Mouse (Mus musculus) myocyte (in vitro differentiated cells): Measurements from ENCODE around the gene Tbxas1. TPM values are rescaled to one million over a fixed set of nuclear protein-coding genes. Genes with fewer than 3 reads are reported as not detected.

Experiments
- H3K27me3 ChIP-seq: one replicate; pipeline ENCODE4 v1.6.1; 2011; ENCODE audit not compliant: control insufficient read depth, insufficient read depth, insufficient read length
- H3K36me3 ChIP-seq: one replicate; pipeline ENCODE4 v1.6.1; 2011; ENCODE audit not compliant: control insufficient read depth, insufficient read depth
- H3K4me2 ChIP-seq: one replicate; pipeline ENCODE4 v1.6.1; 2011; ENCODE audit warnings: low read depth, control low read depth
- H3K4me3 ChIP-seq: one replicate; pipeline ENCODE4 v1.5.1; 2011; ENCODE audit warnings: mild to moderate bottlenecking, control low read depth, moderate library complexity
- H3K79me2 ChIP-seq: one replicate; pipeline ENCODE4 v1.6.1; 2011; ENCODE audit not compliant: control insufficient read depth, insufficient read depth
- H3ac ChIP-seq: one replicate; pipeline ENCODE4 v1.6.1; 2011; ENCODE audit not compliant: control insufficient read depth, insufficient read length
- CEBPB ChIP-seq: IDR thresholded peaks from 2 replicates; pipeline ENCODE4 v1.6.1; 2011; ENCODE audit warnings: mild to moderate bottlenecking, moderate library complexity; ENCODE audit not compliant: poor library complexity, insufficient read depth, severe bottlenecking
- E2F4 ChIP-seq: IDR thresholded peaks from one replicate; pipeline ENCODE4 v1.6.1; 2011; ENCODE audit warnings: mild to moderate bottlenecking, control low read depth, moderate library complexity; ENCODE audit not compliant: insufficient read depth
- MAX ChIP-seq: IDR thresholded peaks from one replicate; pipeline ENCODE4 v1.6.1; 2011; ENCODE audit warnings: low read depth, mild to moderate bottlenecking, control low read depth
- MYOD1 ChIP-seq, 3 experiments: IDR thresholded peaks; one replicate each; pipeline ENCODE4 v1.6.1; 2011; ENCODE audit warnings: control low read depth in 2 of 3, low read depth in 2 of 3, mild to moderate bottlenecking in 2 of 3, moderate library complexity in 1 of 3; ENCODE audit not compliant: insufficient read length in 2 of 3, control insufficient read depth in 1 of 3
- MYOG ChIP-seq, 3 experiments: IDR thresholded peaks; one replicate each; pipeline ENCODE4 v1.6.1; 2011; ENCODE audit warnings: control low read depth in 2 of 3, low read depth in 2 of 3, mild to moderate bottlenecking in 2 of 3; ENCODE audit not compliant: insufficient read length in 2 of 3, control insufficient read depth in 1 of 3, insufficient read depth in 1 of 3
- POLR2A ChIP-seq: IDR thresholded peaks from one replicate; pipeline ENCODE4 v1.6.1; 2011; ENCODE audit warnings: low read depth, mild to moderate bottlenecking, control low read depth, moderate library complexity; ENCODE audit not compliant: insufficient read length
- POLR2AphosphoS2 ChIP-seq: IDR thresholded peaks from one replicate; pipeline ENCODE4 v1.6.1; 2011; ENCODE audit warnings: low read depth, control low read depth; ENCODE audit not compliant: insufficient read length
- REST ChIP-seq: IDR thresholded peaks from one replicate; pipeline ENCODE4 v1.6.1; 2011; ENCODE audit warnings: mild to moderate bottlenecking, control low read depth, moderate library complexity; ENCODE audit not compliant: insufficient read depth, insufficient read length
- SRF ChIP-seq: IDR thresholded peaks from one replicate; pipeline ENCODE4 v1.6.1; 2011; ENCODE audit warnings: low read depth; ENCODE audit not compliant: control insufficient read depth, insufficient read length
- TCF12 ChIP-seq: IDR thresholded peaks from one replicate; pipeline ENCODE4 v1.6.1; 2011; ENCODE audit warnings: mild to moderate bottlenecking, control low read depth; ENCODE audit not compliant: poor library complexity, insufficient read depth, severe bottlenecking
- TCF3 ChIP-seq: IDR thresholded peaks from one replicate; pipeline ENCODE4 v1.6.1; 2011; ENCODE audit warnings: low read depth, control low read depth; ENCODE audit not compliant: insufficient read length
- USF1 ChIP-seq: IDR thresholded peaks from one replicate; pipeline ENCODE4 v1.6.1; 2011; ENCODE audit warnings: low read depth, mild to moderate bottlenecking, control low read depth, moderate library complexity
- polyA plus RNA-seq: library from polyadenylated mRNA; unstranded; fragments of >200 nt; fragmentation: generic; extraction: Trizol; gene quantifications from one replicate; pipeline ENCODE4 v1.2.1, GENCODE M21; 2012; ENCODE audit warnings: missing spikeins

The Tbxas1 gene
- polyA plus RNA-seq, 1 experiment: not detected

- no peaks in the 10 kb centered on the region for H3K79me2 ChIP-seq
- H3ac ChIP-seq: no peak overlapping the region
- no peak overlapping the region for H3K4me3 ChIP-seq
- H3K36me3 ChIP-seq: no peaks in the 10 kb centered on the region
- no peak overlapping the region for H3K4me2 ChIP-seq
- TF ChIP-seq POLR2A: no peak
- no peak for TF ChIP-seq TCF3
- TF ChIP-seq REST: no peak
- H3K27me3 ChIP-seq: no peaks in the 10 kb centered on the region
Observed at GRCm38 (mm10) chr6:38918728-38919127, 43.5 kb downstream of the Tbxas1 start.

GRCm38 (mm10) chr6:38919135-38919740 is 44.0 kb downstream of the Tbxas1 start:
- Histone ChIP-seq H3K4me2 (no peak overlapping the region), H3ac (no peak overlapping the region), H3K36me3 (no peaks in the 10 kb centered on the region), H3K27me3 (no peaks in the 10 kb centered on the region), H3K79me2 (no peaks in the 10 kb centered on the region), H3K4me3 (no peak overlapping the region)
- no peak for TF ChIP-seq TCF12
- no peak for TF ChIP-seq TCF3
- no peak for TF ChIP-seq POLR2A
- no peak for TF ChIP-seq MYOD1 (IDR thresholded peaks at IDR 0.05; ENCODE audit: control insufficient read depth in 1 of 3, insufficient read length in 2 of 3, low read depth in 2 of 3)
- no peak for TF ChIP-seq MAX
- TF ChIP-seq E2F4: no peak
- no peak for TF ChIP-seq POLR2AphosphoS2
- no peak for TF ChIP-seq USF1
- TF ChIP-seq CEBPB: no peak
- TF ChIP-seq SRF: no peak
- TF ChIP-seq MYOG (IDR thresholded peaks at IDR 0.05; ENCODE audit: control insufficient read depth in 1 of 3, insufficient read depth in 1 of 3, insufficient read length in 2 of 3, low read depth in 2 of 3): no peak
- no peak for TF ChIP-seq REST

DNA sequence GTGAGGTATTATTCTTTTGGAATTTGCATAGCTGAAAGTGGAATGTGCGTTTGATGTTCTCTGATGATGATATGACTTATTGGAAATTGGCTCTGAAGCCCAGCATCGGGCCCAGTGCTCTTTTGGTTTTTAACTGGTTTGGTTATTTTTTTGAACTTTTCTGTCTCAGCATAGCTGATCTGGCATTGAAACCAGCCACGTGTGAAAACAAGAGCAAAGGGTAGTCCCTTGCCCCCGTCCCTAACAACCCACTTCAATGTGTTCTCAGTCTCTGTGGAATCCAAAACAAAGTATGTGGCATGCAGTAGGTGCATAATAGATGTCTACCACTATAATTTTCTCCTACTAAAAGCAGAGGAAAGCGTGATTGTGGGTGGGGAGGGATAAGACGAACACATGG is 44.9 kb downstream of the Tbxas1 start:
- no peaks in the 10 kb centered on the region for H3K27me3 ChIP-seq
- TF ChIP-seq CEBPB (no peak), TCF3 (no peak), POLR2AphosphoS2 (no peak), TCF12 (no peak), MYOD1 (IDR thresholded peaks at IDR 0.05; ENCODE audit: control insufficient read depth in 1 of 3, insufficient read length in 2 of 3, low read depth in 2 of 3) (no peak), USF1 (no peak), E2F4 (no peak), REST (no peak), MAX (no peak), POLR2A (no peak), SRF (no peak), MYOG (IDR thresholded peaks at IDR 0.05; ENCODE audit: control insufficient read depth in 1 of 3, insufficient read depth in 1 of 3, insufficient read length in 2 of 3, low read depth in 2 of 3) (no peak)
- H3K4me3 ChIP-seq: no peak overlapping the region
- H3K4me2 ChIP-seq: no peak overlapping the region
- H3K79me2 ChIP-seq: no peaks in the 10 kb centered on the region
- no peak overlapping the region for H3ac ChIP-seq
- no peaks in the 10 kb centered on the region for H3K36me3 ChIP-seq

DNA sequence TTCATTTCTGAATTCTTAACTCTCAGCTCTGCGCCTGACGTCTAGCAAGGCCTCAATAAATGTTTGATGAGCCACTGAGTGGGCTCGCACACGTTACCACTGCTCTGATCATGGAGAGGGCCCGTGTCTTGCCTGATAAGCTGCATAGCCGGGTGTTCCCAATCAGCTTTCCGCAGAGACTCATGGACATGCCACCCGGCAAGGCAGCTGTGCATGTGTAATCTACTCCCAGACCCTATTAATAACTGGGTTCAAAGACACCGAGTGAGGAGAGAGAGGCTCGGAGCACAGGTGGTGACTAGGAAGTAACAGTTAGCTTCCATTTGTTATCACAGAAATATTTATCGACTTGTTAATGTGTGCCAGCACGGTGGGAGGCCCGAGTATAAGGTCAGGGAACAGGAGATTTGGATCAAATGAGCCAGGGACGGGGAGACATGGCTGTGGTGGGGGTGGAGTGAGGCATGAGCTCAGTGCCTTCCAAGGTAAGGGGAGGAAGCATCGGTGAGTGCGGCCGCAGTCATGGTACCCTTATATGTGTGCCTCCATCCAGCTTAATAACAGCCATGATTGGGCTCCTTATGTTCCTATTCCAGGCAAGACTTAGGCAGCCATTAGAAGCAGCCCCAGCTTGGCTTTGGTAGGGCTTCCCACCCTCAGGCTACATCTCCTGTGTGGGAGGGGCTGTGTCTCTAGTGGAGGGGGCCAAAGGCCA is 46.0 kb downstream of the Tbxas1 start:
- Histone ChIP-seq H3K27me3 (no peaks in the 10 kb centered on the region), H3ac (no peak overlapping the region), H3K4me2 (no peak overlapping the region), H3K36me3 (no peaks in the 10 kb centered on the region), H3K79me2 (no peaks in the 10 kb centered on the region), H3K4me3 (no peak overlapping the region)
- peak in 2 of 3 experiments; percentile 46 to 57 for TF ChIP-seq MYOG (IDR thresholded peaks at IDR 0.05; ENCODE audit: control insufficient read depth in 1 of 3, insufficient read depth in 1 of 3, insufficient read length in 2 of 3, low read depth in 2 of 3)
- peak in 2 of 3 experiments; percentile 37 to 68 for TF ChIP-seq MYOD1 (IDR thresholded peaks at IDR 0.05; ENCODE audit: control insufficient read depth in 1 of 3, insufficient read length in 2 of 3, low read depth in 2 of 3)
- no peak for TF ChIP-seq SRF
- peak; percentile 52 for TF ChIP-seq TCF12

DNA sequence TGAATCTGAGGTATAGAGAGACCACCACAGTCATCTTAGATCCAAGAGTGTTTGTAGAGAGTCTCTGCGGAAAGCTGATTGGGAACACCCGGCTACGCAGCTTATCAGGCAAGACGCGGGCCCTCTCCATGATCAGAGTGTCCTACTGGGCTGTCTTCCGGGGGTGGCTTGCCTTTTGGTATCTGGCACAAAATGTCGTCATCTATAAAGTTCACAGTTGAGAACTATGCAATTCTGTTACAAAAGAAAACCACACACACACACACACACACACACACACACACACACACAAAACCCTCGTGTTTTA is 46.6 kb downstream of the Tbxas1 start:
- Histone ChIP-seq H3K36me3 (no peaks in the 10 kb centered on the region), H3K4me2 (no peak overlapping the region), H3K79me2 (no peaks in the 10 kb centered on the region), H3K4me3 (no peak overlapping the region), H3K27me3 (no peaks in the 10 kb centered on the region), H3ac (no peak overlapping the region)
- TF ChIP-seq POLR2A (no peak), POLR2AphosphoS2 (no peak), MYOG (IDR thresholded peaks at IDR 0.05; ENCODE audit: control insufficient read depth in 1 of 3, insufficient read depth in 1 of 3, insufficient read length in 2 of 3, low read depth in 2 of 3) (no peak), TCF12 (no peak), REST (no peak), MYOD1 (IDR thresholded peaks at IDR 0.05; ENCODE audit: control insufficient read depth in 1 of 3, insufficient read length in 2 of 3, low read depth in 2 of 3) (no peak), USF1 (no peak), CEBPB (no peak), TCF3 (no peak), SRF (no peak)
